Mouse (Mus musculus) monocyte, adult 5-6 weeks (primary cell): ENCODE data around the gene Nrros. TPM values are rescaled to one million over a fixed set of nuclear protein-coding genes. Genes with fewer than 3 reads are reported as not detected.

Experiments
- total RNA-seq: library from RNA; stranded (forward); fragments of 200-1000, 200-491, 200-594 nt; gene quantifications from 3 replicates; pipeline ENCODE4 v1.2.3, GENCODE M21; 2017

The Nrros gene
- total RNA-seq, 1 experiment from 2014 or later = 151 TPM

Other genes starting within 250 kb of the Nrros start
- gene Pigz, start 231.7 kb downstream of the Nrros start, total RNA-seq = 0.19 TPM in 1 of 3 replicates, not detected in the others
- 6.4 to 10.0 TPM (median 7.6 TPM) in 3 replicates for gene 0610012G03Rik, start 217.1 kb downstream of the Nrros start, total RNA-seq
- gene Ncbp2, start 217.1 kb downstream of the Nrros start, total RNA-seq = 25.7 to 26.9 TPM (median 26.0 TPM) in 3 replicates
- 11.9 to 24.6 TPM (median 17.9 TPM) in 3 replicates for gene Senp5, start 162.3 kb downstream of the Nrros start, total RNA-seq
- 73.5 to 104 TPM (median 79.7 TPM) in 3 replicates for gene Pak2, start 86.3 kb downstream of the Nrros start, total RNA-seq
- gene Pigx, start 65.9 kb downstream of the Nrros start, total RNA-seq = 47.5 to 86.8 TPM (median 70.6 TPM) in 3 replicates
- gene Cep19, start 65.8 kb downstream of the Nrros start, total RNA-seq = 11.1 to 15.4 TPM (median 12.7 TPM) in 3 replicates
- 0.87 to 1.3 TPM in 2 of 3 replicates, not detected in the other for gene Bex6, start 14.2 kb upstream of the Nrros start, total RNA-seq
- 11.4 to 17.4 TPM (median 14.1 TPM) in 3 replicates for gene Fbxo45, start 81.6 kb upstream of the Nrros start, total RNA-seq
- 12.4 to 18.3 TPM (median 15.3 TPM) in 3 replicates for gene Wdr53, start 81.6 kb upstream of the Nrros start, total RNA-seq
- gene Smco1, start 105.9 kb upstream of the Nrros start, total RNA-seq = not detected in 3 replicates
- 25.0 to 33.0 TPM (median 27.0 TPM) in 3 replicates for gene Rnf168, start 111.9 kb upstream of the Nrros start, total RNA-seq
- gene Ubxn7, start 166.7 kb upstream of the Nrros start, total RNA-seq = 34.8 to 52.2 TPM (median 41.0 TPM) in 3 replicates
- not detected in 3 replicates for gene Tm4sf19, start 234.9 kb upstream of the Nrros start, total RNA-seq